Mouse (Mus musculus) neural tube, embryonic 11.5 days (tissue): ENCODE measurements around the gene Blmh. TPM values are rescaled to one million over a fixed set of nuclear protein-coding genes. Genes with fewer than 3 reads are reported as not detected.

Experiments used
- ATAC-seq: fragments of 200-750 bp; cut with Nextera tagmentation; 2 replicates; pipeline ENCODE4 v1.8.0; 2017; ENCODE audit warnings: moderate number of reproducible peaks, mild to moderate bottlenecking, moderate TSS enrichment, moderate library complexity; ENCODE audit not compliant: insufficient read depth, low FRiP score, low TSS enrichment
- DNase-seq: peaks from one replicate; pipeline ENCODE4 v3.0.0-alpha.2; 2015; ENCODE audit warnings: low spot score
- H3K27ac ChIP-seq: fragments of 300-500 bp; sonication (generic); 2 replicates; pipeline ENCODE4 v1.5.1; 2014; ENCODE audit warnings: low read depth, mild to moderate bottlenecking, low read length
- H3K27me3 ChIP-seq: fragments of 300-500 bp; sonication (generic); 2 replicates; pipeline ENCODE4 v1.6.1; 2014; ENCODE audit warnings: mild to moderate bottlenecking, low read length, mixed read lengths; ENCODE audit not compliant: control insufficient read depth, insufficient read depth
- H3K36me3 ChIP-seq: fragments of 300-500 bp; sonication (generic); 2 replicates; pipeline ENCODE4 v1.6.1; 2014; ENCODE audit warnings: mild to moderate bottlenecking, low read length, moderate library complexity, mixed read lengths; ENCODE audit not compliant: control insufficient read depth, insufficient read depth
- H3K4me1 ChIP-seq: fragments of 300-500 bp; sonication (generic); 2 replicates; pipeline ENCODE4 v1.6.1; 2014; ENCODE audit warnings: low read length, mixed read lengths; ENCODE audit not compliant: control insufficient read depth, insufficient read depth
- H3K4me2 ChIP-seq: fragments of 300-500 bp; sonication (generic); 2 replicates; pipeline ENCODE4 v1.6.1; 2014; ENCODE audit warnings: low read depth, mild to moderate bottlenecking, moderate library complexity
- H3K4me3 ChIP-seq: fragments of 300-500 bp; sonication (generic); 2 replicates; pipeline ENCODE4 v1.5.1; 2014; ENCODE audit warnings: low read depth, low read length
- H3K9ac ChIP-seq: fragments of 300-500 bp; sonication (generic); 2 replicates; pipeline ENCODE4 v1.6.1; 2014; ENCODE audit warnings: mild to moderate bottlenecking, low read length
- H3K9me3 ChIP-seq: fragments of 300-500 bp; sonication (generic); 2 replicates; pipeline ENCODE4 v1.6.1; 2016; ENCODE audit warnings: low read length; ENCODE audit not compliant: control insufficient read depth
- WGBS: fragments of 180-500 bp; shearing (Covaris S2); extraction: QIAGEN DNeasy Blood & Tissue Kit; methylation state at CpG from one replicate; pipeline ENCODE4 v1.1.7; 2014; 5-methylcytosine and 5-hydroxymethylcytosine counted together
- polyA plus RNA-seq: library from polyadenylated mRNA; unstranded; fragments of >200 nt; fragmentation: Nextera tagmentation; extraction: Ambion mirVana; gene quantifications from 2 replicates; pipeline ENCODE4 v1.2.1, GENCODE M21; 2014

Blmh gene
- polyA plus RNA-seq, 1 experiment from 2014 or later = 180 TPM

DNA sequence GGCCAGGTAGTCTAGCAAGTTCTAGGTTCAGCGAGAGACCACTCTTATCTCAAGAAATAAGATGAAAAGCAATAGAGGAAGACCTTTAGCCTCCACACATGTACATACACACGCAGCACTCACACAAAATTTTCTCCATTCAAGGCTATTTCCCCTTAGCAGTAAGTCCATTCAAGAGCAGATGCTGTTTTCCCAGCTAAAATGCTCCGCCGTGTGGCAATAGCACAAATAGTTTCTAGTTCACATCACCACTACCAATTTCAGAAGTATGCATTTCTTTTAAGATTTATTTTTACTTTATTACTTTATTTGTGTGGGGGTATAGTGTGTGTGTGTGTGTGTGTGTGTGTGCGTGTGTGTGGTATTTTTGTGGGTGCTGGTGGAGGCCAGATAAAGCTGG is 12.0 kb downstream of the Blmh start:
- DNase-seq (no peak), ATAC-seq (no peak)
- H3K36me3 ChIP-seq = no peaks in the 10 kb centered on the region
- no peaks in the 10 kb centered on the region for H3K27me3 ChIP-seq
- H3K27ac ChIP-seq = no peak overlapping the region
- H3K9me3 ChIP-seq = no peaks in the 10 kb centered on the region
- H3K4me2 ChIP-seq = no peak overlapping the region
- no peaks in the 10 kb centered on the region for H3K4me1 ChIP-seq
- 79% methylated on average over 5 of the region's 5 CpGs for WGBS
- H3K9ac ChIP-seq = no peak overlapping the region
- no peak overlapping the region for H3K4me3 ChIP-seq

DNA sequence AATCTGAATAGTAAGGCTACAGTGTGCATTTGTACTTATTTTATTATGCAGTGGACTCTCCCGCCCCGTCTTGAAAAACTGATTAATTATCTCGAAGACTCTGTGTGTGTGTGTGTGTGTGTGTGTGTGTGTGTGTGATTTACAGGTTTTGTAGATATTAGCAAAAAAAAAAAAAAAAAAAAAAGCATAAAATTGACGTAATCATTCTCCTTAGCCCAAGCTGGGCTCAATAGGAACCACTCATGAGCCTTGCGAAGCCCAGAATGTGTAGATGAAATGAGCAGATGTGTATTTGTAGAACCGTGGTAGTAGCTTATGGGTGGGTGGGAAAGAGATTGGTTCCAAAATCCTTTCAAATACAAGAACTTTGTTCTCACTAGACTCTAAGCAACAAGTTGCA is 20.2 kb downstream of the Blmh start:
- H3K4me3 ChIP-seq = peak overlapping the region; percentile 81
- H3K36me3 ChIP-seq = no peaks in the 10 kb centered on the region
- no peaks in the 10 kb centered on the region for H3K9me3 ChIP-seq
- DNase-seq = no peak
- peak overlapping the region; percentile 65; the same call in 1 of the 2 replicates for H3K27ac ChIP-seq
- peak overlapping the region; percentile 82 for H3K4me2 ChIP-seq
- H3K4me1 ChIP-seq = no peaks in the 10 kb centered on the region
- no peaks in the 10 kb centered on the region for H3K27me3 ChIP-seq
- no peak for ATAC-seq
- H3K9ac ChIP-seq = peak overlapping the region; percentile 84; the same call in 1 of the 2 replicates
- WGBS = 78% methylated on average over 6 of the region's 6 CpGs

DNA sequence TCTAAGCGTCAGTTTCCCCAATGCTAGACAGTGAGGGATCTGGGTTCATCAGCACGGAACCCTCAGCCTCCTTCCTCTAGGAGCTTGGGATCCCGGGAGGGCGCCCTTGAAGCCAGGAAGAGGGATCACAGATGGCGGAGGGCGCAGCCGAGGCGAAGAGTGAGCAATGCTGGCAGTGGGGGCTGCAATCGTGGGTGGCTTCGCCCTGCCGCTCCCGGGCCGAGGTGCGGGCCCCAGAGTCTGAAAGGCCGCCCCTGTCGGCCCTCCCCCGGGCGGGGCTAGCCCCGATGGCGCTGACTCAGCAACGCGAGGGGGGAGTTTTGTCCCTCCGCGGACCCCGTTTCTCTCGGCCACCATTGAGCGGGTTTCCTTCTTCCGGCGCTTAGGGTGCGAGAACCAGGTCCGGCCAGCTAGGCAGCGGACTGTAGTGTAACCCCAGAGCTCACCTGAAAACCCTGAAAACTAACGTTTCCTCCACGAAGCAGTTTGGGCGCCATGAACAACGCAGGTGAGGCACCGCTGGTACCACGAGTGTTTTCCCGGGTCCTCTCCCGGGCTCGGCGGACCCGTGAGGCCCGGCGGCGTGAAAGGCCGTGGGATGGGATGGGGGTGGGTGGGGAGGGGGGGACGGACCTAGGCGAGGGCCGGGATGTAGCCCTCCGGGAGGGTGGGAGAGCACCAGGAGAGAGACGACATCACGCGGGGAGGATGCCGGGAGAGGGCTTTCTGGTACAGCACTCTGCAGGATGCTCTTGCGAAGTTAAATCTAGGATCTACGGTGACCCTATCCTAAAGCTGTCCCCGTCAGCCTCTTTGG is 21.0 kb downstream of the Blmh start:
- Histone ChIP-seq H3K9me3 (no peaks in the 10 kb centered on the region), H3K4me2 (peak overlapping the region; percentile 82), H3K4me1 (no peaks in the 10 kb centered on the region), H3K4me3 (peak overlapping the region; percentile 81), H3K36me3 (no peaks in the 10 kb centered on the region), H3K27ac (peak overlapping the region; percentile 65), H3K27me3 (no peaks in the 10 kb centered on the region), H3K9ac (peak overlapping the region; percentile 84)
- WGBS = under 1% methylated on average over 51 of the region's 58 CpGs
- peak; percentile 81 for ATAC-seq
- DNase-seq = peak; percentile 95

DNA sequence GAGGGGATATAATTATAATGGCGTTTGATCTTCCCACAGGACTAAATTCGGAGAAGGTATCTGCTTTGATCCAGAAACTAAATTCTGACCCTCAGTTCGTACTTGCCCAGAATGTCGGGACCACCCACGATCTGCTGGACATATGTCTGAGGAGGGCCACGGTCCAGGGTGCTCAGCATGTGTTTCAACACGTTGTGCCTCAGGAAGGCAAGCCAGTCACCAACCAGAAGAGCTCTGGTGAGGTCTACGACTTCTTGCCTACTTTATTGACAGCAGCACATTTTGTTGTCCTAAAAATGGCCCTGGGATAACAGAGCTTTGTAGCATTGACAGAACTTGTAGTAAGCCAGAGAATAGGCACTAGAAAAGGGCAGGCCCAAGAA is 21.6 kb downstream of the Blmh start:
- no peaks in the 10 kb centered on the region for H3K27me3 ChIP-seq
- H3K9ac ChIP-seq = peak overlapping the region; percentile 84
- 3% methylated on average over 8 of the region's 8 CpGs for WGBS
- H3K4me3 ChIP-seq = peak overlapping the region; percentile 81
- DNase-seq (peak; percentile 40), ATAC-seq (no peak)
- H3K9me3 ChIP-seq = no peaks in the 10 kb centered on the region
- peak overlapping the region; percentile 82 for H3K4me2 ChIP-seq
- no peaks in the 10 kb centered on the region for H3K36me3 ChIP-seq
- H3K4me1 ChIP-seq = no peaks in the 10 kb centered on the region
- no peak overlapping the region for H3K27ac ChIP-seq

DNA sequence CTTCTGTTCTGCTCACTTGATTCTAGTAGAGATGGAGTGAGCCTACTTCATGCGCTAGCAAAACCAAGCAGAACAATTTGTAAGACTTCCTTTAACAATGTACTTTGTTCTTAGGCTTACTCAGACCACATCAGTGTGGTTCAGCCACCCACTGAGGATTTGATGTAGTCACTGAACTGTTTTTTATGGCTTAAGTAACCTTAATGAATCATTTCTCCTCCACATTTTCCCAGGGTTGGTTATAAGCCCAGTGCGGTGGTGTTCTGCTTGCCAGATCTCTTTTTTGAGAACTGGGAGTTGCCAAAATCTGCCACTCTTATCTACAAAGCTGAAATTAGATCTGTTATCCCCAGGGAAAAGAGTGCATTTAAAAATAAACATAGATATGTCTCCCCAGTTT is 28.9 kb downstream of the Blmh start:
- Histone ChIP-seq H3K36me3 (peaks cover 10% of the 10 kb centered on the region; the same call in 1 of the 2 replicates), H3K4me1 (no peaks in the 10 kb centered on the region), H3K4me3 (no peak overlapping the region), H3K9ac (no peak overlapping the region), H3K9me3 (no peaks in the 10 kb centered on the region), H3K4me2 (no peak overlapping the region), H3K27me3 (no peaks in the 10 kb centered on the region), H3K27ac (no peak overlapping the region)
- no peak for ATAC-seq
- no peak for DNase-seq
- 96% methylated on average over 2 of the region's 2 CpGs for WGBS

DNA sequence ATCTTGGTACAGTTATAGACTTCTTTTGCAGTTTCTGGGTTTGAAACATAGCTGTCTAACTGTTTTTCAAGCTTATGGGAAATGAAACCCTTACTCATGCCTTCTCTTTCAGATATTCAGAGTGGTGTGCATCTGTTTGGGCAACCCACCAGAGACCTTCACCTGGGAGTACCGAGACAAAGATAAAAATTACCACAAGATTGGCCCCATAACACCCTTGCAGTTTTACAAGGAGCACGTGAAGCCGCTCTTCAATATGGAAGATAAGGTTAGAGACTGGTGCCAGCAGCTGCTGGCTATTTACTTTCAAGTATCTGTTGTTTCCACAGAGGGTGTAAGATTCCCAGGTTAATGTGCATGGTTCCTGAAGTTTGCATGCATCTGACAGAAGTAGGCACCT is 41.1 kb downstream of the Blmh start:
- Histone ChIP-seq H3K4me1 (no peaks in the 10 kb centered on the region), H3K36me3 (peaks cover 6% of the 10 kb centered on the region), H3K9ac (no peak overlapping the region), H3K27ac (no peak overlapping the region), H3K9me3 (no peaks in the 10 kb centered on the region), H3K4me2 (no peak overlapping the region), H3K4me3 (no peak overlapping the region), H3K27me3 (no peaks in the 10 kb centered on the region)
- ATAC-seq (no peak), DNase-seq (no peak)
- 94% methylated on average over 3 of the region's 3 CpGs for WGBS

DNA sequence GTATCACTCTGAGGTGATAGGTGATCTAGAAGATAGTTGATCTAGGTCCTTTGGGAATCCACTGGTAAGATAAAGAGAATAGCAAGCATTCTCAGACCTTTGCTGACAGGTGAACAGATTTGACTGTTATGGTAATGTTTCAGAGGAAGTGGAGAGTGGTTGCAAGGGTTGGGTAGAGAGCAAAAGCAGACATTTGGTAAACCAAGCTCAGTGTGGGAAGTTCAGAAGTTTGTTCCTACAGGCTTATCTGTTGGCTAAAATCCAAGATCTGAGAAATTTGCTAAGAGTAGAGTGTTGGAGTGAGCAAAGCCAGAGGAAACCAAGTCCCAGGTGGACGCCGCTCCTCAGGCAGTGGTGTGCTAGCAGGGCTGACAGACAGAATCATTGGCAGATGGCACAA is 45.7 kb downstream of the Blmh start:
- H3K36me3 ChIP-seq = peaks cover 9% of the 10 kb centered on the region

DNA sequence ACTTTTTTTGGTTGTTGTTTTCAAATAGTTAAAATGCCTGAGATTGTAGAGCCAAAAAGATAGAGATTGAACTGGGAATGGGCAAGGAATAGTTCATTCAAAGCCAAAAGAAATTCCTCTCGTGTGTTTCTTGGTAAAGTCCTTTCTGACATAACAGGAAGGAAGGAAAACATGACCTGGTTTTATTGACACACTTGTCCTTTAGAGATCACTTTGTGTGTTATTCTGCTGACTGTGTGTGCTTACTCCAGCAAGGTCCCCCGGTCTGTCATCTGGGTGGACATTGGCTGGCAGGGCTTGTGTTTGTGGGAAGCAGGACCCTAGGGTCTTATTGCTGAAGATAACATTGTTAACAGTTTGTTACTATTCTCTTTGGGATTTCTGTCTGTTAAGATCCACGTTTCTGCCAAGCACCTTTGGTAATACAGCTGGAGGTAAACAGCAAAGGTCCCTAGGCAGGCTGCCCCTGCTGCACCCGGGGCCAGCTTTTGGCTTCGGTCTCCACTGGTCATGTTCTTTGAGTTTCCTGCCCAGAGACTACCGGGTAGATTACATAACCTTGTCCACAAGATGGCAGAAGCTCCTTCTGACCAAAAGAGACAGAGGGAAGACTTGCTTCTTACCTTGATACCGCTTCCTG is 50.2 kb downstream of the Blmh start:
- no peaks in the 10 kb centered on the region for H3K9me3 ChIP-seq
- H3K4me1 ChIP-seq = no peaks in the 10 kb centered on the region
- no peak for DNase-seq
- no peak overlapping the region for H3K4me2 ChIP-seq
- no peak overlapping the region for H3K27ac ChIP-seq
- H3K9ac ChIP-seq = no peak overlapping the region
- ATAC-seq = no peak
- no peaks in the 10 kb centered on the region for H3K27me3 ChIP-seq
- H3K36me3 ChIP-seq = peaks cover 5% of the 10 kb centered on the region
- no peak overlapping the region for H3K4me3 ChIP-seq
- 89% methylated on average over 7 of the region's 7 CpGs for WGBS

More for the DNA sequence above, 45.7 kb downstream of the Blmh start:
- no peak overlapping the region for H3K4me2 ChIP-seq
- ATAC-seq (no peak), DNase-seq (no peak)
- WGBS = 90% methylated on average over 2 of the region's 2 CpGs
- no peak overlapping the region for H3K27ac ChIP-seq
- H3K4me1 ChIP-seq = no peaks in the 10 kb centered on the region
- no peaks in the 10 kb centered on the region for H3K27me3 ChIP-seq
- H3K4me3 ChIP-seq = no peak overlapping the region
- H3K9me3 ChIP-seq = no peaks in the 10 kb centered on the region
- no peak overlapping the region for H3K9ac ChIP-seq
